Mouse (Mus musculus): ENCODE data around the gene E2f2. TPM values are rescaled to one million over a fixed set of nuclear protein-coding genes. Genes with fewer than 3 reads are reported as not detected.

E2f2 gene
- polyA plus RNA-seq, 1 experiment from 2014 or later = 64.7 TPM

Other genes with a start within 250 kb of the E2f2 start
- gene Hmgcl, start 225.9 kb upstream of the E2f2 start, polyA plus RNA-seq (2015; fragmentation: Nextera tagmentation; extraction: Ambion mirVana) = 71.9 and 73.5 TPM in 2 replicates
- 35.6 and 35.7 TPM in 2 replicates for gene Gale, start 208.7 kb upstream of the E2f2 start, polyA plus RNA-seq (2015; fragmentation: Nextera tagmentation; extraction: Ambion mirVana)
- 48.9 and 49.7 TPM in 2 replicates for gene Lypla2, start 199.8 kb upstream of the E2f2 start, polyA plus RNA-seq (2015; fragmentation: Nextera tagmentation; extraction: Ambion mirVana)
- 99.8 and 111 TPM in 2 replicates for gene Pithd1, start 185.1 kb upstream of the E2f2 start, polyA plus RNA-seq (2015; fragmentation: Nextera tagmentation; extraction: Ambion mirVana)
- gene Eloa, start 150.6 kb upstream of the E2f2 start, polyA plus RNA-seq (2015; fragmentation: Nextera tagmentation; extraction: Ambion mirVana) = 27.7 and 35.1 TPM in 2 replicates
- gene Rpl11, start 119.0 kb upstream of the E2f2 start, polyA plus RNA-seq (2015; fragmentation: Nextera tagmentation; extraction: Ambion mirVana) = 341 and 377 TPM in 2 replicates
- gene Id3, start 28.9 kb upstream of the E2f2 start, polyA plus RNA-seq (2015; fragmentation: Nextera tagmentation; extraction: Ambion mirVana) = 48.1 and 51.3 TPM in 2 replicates
- gene Asap3, start 34.0 kb downstream of the E2f2 start, polyA plus RNA-seq (2015; fragmentation: Nextera tagmentation; extraction: Ambion mirVana) = 1.1 and 1.4 TPM in 2 replicates
- gene Tcea3, start 75.3 kb downstream of the E2f2 start, polyA plus RNA-seq (2015; fragmentation: Nextera tagmentation; extraction: Ambion mirVana) = 12.9 and 13.6 TPM in 2 replicates
- 2.6 and 3.6 TPM in 2 replicates for gene Zfp46, start 112.3 kb downstream of the E2f2 start, polyA plus RNA-seq (2015; fragmentation: Nextera tagmentation; extraction: Ambion mirVana)
- gene Hnrnpr, start 138.5 kb downstream of the E2f2 start, polyA plus RNA-seq (2015; fragmentation: Nextera tagmentation; extraction: Ambion mirVana) = 68.5 and 73.1 TPM in 2 replicates

All from liver, embryonic 13.5 days (tissue).